Mouse (Mus musculus) WW6 (cell line): ENCODE data around the gene Maneal.

Source experiments
- DNase-seq: peaks from one replicate; pipeline ENCODE4 v3.0.0-alpha.2; 2013; ENCODE audit warnings: low read depth, low spot score

Maneal gene

GRCm38 (mm10) chr4:124849631-124850260 lies 12.2 kb downstream of the Maneal start:
- DNase-seq: no peak

GRCm38 (mm10) chr4:124847573-124847972 lies 14.4 kb downstream of the Maneal start:
- no peak for DNase-seq

GRCm38 (mm10) chr4:124843493-124843892 lies 18.5 kb downstream of the Maneal start:
- no peak for DNase-seq

- no peak for DNase-seq
These were observed 21.0 kb downstream of the Maneal start for GRCm38 (mm10) chr4:124840998-124841397.

- no peak for DNase-seq
These were observed 23.8 kb downstream of the Maneal start for GRCm38 (mm10) chr4:124838035-124838700.

- no peak for DNase-seq
These were observed 29.2 kb downstream of the Maneal start for GRCm38 (mm10) chr4:124832796-124833195.

- no peak for DNase-seq
These were observed 32.3 kb downstream of the Maneal start for GRCm38 (mm10) chr4:124829671-124830070.

GRCm38 (mm10) chr4:124825371-124825965 lies 36.5 kb downstream of the Maneal start:
- DNase-seq: no peak

GRCm38 (mm10) chr4:124824967-124825366 lies 37.0 kb downstream of the Maneal start:
- no peak for DNase-seq

GRCm38 (mm10) chr4:124818832-124819231 lies 43.1 kb downstream of the Maneal start:
- DNase-seq: no peak

- DNase-seq: no peak
These were observed 44.2 kb downstream of the Maneal start for GRCm38 (mm10) chr4:124817803-124818202.

- no peak for DNase-seq
These were observed 46.1 kb downstream of the Maneal start for GRCm38 (mm10) chr4:124815901-124816300.

GRCm38 (mm10) chr4:124811347-124811975 lies 50.5 kb downstream of the Maneal start:
- DNase-seq: no peak

- no peak for DNase-seq
These were observed 51.9 kb downstream of the Maneal start for GRCm38 (mm10) chr4:124810056-124810455.

- no peak for DNase-seq
These were observed 52.7 kb downstream of the Maneal start for GRCm38 (mm10) chr4:124809136-124809883.

- DNase-seq: no peak
These were observed 53.5 kb downstream of the Maneal start for GRCm38 (mm10) chr4:124808511-124808910.
